Mouse (Mus musculus) olfactory bulb, adult 2 months (tissue): ENCODE data around the gene Cfap70.

Source experiments
- CTCF ChIP-seq: fragments of 200-500 bp; IDR thresholded peaks from 2 replicates; pipeline ENCODE4 v1.5.1; 2012; ENCODE audit warnings: low read depth, mild to moderate bottlenecking, low read length, moderate library complexity; ENCODE audit not compliant: insufficient read depth
- POLR2A ChIP-seq: fragments of 200-500 bp; IDR thresholded peaks from 2 replicates; pipeline ENCODE4 v1.6.1; 2012; ENCODE audit warnings: mild to moderate bottlenecking, low read depth, low read length, moderate library complexity; ENCODE audit not compliant: insufficient read depth

- TF ChIP-seq POLR2A (no peak), CTCF (no peak)
Measured at GRCm38 (mm10) chr14:20378313-20379061, 73.5 kb downstream of the Cfap70 start.
